Mouse (Mus musculus) cerebellum, adult (tissue): ENCODE measurements around the gene Arhgef28.

Experiments
- ATAC-seq: cut with Nextera tagmentation; 2 replicates; pipeline ENCODE4 v1.9.2; 2017; ENCODE audit warnings: mild to moderate bottlenecking, moderate library complexity, mixed read lengths; ENCODE audit not compliant: insufficient number of reproducible peaks, low FRiP score, low TSS enrichment

Gene Arhgef28

DNA sequence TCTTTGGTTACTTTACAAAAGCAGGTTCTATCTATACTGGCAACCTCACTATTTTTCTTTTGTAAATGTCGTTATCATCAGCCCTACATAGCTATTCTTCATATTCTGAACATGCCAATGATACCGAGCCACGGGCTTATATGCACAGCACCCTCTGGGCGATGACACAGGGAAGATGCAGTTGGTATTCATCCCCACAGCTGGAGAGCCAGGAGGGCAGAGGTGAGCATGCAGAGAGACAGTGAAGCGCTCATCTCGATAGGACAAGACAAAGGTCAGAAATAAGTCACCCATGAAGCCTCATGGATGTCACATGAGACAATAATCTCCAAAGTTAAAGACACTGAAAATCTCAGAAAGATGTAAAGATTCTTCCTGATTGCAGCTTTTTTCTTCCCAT lies 217.4 kb downstream of the Arhgef28 start:
- no peak for ATAC-seq

DNA sequence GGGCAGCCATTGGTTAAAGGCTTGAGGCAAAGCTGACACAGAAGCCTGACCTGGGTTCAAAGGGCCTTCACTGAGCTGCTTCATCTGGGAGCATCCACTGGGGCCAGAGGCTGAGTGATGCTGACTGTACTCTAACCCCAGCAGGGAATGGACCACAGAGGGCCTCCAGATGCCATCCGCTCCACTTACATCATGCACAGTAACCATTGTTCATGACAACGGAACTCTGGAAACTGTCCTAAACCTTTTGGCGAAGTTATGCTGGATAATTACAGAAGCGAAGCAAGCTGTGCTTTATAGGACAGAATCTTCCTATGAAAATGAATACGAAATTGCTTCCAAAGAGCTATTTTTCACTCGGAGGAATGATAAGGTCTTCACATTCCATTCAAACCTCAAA lies 219.5 kb downstream of the Arhgef28 start:
- ATAC-seq = no peak

DNA sequence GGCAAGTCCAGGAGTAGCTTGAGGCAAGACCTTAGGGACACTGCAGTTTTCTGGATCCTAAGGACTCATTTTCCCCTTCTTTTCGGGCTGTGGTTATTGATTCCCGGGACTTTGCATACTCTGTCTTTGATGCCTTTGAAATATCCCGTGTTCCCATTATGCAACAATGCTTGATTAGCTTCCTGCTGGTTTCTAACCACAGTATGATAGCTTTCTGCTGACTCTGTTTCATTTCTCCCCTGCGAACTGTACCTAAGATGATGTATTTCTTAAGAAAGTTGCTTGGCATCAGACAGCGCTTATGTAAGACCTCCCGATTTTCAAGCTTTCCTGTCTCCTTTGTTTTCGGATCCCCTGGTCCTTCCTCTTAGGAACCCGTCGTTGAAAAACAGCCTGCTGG lies 229.1 kb downstream of the Arhgef28 start:
- ATAC-seq = no peak

DNA sequence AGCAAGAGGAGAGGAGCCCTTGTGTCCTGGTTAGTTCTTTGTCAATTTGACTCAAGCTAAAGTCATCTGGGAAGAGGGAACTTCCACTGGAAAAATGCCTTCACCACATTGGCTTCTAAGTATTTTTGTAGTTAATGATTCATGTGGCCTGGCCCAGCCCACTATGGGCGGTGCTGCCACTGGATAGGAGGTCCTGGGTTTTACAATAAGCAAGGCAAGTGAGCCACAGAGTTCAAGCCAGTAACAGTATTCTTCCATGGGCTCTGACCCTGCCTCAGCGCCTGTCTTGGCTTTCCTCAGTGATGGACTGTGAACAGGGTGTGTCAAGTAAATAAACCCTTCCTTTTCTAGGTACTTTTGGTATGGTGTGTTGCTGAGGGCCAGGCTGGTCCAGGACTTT lies 229.6 kb downstream of the Arhgef28 start:
- ATAC-seq = no peak

DNA sequence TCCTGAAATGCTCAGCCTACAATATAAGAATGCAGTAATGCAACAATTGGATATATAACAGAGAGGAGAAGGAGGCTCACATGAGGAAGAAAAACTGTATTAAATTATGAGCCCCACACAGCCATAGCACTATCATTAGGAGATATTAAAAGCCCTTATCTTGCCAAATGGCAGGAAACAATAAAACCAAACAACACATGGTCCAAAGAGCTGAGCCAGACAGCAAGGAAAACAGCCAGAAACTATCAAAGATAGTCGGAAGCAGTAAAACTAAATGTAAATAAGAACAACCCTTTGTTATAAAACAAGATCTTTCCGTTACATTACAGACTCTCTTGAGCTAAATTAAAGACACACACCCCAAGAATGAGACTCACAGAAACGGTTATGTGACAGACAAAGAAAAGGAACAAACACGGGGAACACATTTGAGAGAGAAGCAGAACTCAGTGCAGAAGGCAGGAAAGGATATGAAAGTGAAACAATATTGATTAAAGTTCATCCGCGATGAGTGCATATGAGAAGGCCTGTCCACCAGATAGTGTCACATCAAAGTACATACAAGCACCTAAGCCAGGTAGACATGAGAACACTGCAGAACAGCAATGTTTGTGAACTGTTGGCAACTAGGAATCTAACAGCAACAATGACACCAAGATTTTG lies 231.6 kb downstream of the Arhgef28 start:
- no peak for ATAC-seq

DNA sequence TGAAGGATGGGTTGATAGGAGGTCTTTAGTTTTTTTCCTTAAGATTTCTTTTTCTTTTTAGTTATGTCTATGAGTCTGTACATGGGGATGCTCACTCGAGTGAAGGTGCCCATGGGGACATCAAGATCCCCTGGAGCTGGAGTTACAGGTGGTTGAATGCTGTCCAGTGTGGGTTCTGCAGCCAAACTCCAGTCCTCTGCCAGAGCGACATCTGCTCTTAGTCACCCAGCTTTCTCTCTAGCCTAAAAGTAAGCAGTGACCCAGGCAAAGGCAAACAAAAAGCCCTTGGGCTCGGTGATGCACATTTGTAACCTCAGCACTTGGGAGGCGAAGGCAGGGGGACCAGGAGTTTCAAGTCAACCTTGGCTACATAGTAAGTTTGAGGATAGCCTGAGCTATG lies 232.3 kb downstream of the Arhgef28 start:
- ATAC-seq = no peak

DNA sequence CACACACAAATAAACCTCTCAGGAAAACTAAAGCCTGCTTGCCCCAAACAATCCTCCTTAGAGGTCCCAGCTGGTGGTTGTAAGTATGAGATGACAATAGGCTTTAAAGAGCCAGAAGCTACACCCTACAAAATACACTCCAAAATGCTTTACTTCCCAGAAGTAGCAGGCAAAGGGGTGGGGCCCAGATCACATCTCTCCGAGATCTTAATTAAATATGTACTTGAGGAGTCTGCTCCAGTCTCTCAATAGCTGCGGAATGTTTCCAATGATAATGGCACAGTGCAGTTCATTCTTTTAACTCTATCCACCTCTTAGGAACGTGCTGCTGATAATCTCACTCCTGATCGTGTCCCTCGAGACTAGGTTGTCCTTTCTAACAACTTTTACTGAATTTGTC lies 240.2 kb downstream of the Arhgef28 start:
- ATAC-seq = no peak

DNA sequence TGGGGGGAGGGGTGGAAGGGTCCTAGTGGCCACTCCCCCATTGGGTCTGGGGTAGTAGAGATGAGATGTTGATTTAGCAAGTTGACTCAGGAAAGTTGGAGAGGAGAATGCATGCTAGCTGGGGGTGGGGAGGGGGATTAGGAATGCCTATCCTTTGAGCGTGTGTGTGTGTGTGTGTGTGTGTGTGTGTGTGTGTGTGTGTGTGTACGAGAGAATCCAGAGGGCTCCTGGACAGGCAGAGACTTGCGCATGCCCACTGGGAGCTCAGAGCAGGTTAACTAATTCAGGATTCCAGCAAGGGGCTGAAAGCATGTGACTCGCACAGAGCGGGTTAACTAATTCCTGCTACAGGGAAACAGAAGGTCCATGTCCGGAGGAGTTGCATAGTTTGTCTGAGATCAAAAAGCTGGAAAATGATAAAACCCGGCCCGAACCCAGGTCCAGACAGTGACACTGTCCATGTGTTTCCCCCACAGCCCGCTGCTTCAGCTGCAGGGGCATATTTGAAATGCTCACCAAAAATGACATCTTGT lies 241.3 kb downstream of the Arhgef28 start:
- ATAC-seq = no peak

DNA sequence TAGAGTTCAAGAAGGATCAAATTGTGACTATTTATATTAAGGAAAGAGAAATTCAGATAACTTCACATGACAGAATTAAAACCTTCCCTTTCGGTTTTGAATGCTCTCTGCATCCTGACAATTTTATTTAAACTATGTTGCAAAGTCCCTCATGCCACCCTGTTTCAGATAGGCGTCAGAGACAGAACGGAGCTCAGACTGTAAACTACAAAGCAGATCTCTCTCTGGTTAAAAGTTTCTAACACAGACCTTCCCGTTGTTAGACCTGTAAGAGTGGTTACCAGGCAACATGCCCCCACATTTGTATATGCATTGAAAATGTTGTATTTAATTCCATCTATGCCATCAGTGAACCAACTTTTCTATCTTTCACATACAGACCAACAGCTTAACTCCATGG lies 246.1 kb downstream of the Arhgef28 start:
- no peak for ATAC-seq

DNA sequence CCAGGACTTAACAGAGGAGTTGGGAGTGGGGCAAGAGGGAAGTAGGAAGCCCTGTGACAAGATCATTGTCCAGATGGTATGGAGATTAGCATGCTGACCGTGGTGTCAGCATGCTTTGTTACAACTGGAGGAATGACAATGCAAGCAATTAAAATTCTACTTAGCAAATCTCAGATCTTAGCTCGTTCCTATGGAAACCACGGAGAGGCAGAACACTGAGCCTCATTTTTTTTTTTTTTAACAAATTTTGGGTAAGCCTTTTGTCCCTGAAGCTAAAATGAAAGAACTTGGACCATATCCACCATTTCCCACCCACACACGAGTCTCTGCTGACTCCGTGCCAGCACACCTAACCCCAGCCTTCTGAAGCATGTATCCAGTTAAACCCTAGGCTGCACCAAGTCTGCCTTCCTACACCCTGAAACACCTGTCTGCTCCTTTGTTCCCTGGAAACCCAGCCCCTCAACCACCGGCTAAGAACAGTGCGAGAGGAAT lies 246.8 kb downstream of the Arhgef28 start:
- ATAC-seq = no peak

DNA sequence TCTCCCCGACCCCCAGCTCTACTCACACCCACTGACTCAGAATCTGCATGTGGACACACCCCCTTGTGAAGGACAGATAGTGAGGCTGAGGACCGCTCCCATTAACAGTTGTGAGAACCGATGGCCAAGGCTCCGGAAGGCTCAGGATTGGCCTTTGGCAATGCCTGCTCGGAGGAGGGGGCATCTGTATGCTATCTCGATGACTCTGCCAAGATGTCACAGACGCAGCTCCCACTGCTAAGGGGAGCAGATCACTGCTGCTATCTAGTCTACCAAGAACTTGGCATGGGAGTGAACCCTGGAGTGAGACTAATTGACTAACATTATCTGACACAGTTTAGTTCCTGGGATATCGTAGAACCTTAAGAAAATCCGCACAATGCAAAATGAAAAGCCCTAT lies 250.5 kb downstream of the Arhgef28 start:
- no peak for ATAC-seq

DNA sequence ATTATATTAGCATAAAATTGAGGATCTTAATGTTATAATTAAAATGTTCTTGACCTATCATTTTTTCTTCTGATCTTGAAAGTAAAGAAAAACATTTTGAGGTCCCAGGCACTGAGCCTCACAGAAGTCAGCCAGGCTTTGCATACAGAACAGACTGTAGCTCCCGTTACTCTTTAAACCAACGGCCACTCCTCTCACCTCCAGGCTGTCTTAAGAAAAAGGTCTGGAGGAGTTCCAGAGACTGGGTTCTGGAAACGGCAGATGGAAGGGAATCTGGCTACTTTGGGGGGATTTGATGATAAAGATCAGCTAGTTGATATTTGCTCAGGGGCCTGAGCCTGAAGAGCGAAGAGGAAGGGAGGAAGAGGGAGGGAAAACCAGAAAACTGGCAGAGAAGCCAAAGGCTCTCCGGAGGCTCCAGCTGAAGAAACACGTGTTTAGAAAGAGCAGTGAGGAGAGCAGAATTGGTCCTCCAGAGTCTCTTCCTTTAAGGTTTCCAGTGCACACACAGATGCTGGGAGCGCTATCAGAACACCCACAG lies 251.2 kb downstream of the Arhgef28 start:
- ATAC-seq = no peak

DNA sequence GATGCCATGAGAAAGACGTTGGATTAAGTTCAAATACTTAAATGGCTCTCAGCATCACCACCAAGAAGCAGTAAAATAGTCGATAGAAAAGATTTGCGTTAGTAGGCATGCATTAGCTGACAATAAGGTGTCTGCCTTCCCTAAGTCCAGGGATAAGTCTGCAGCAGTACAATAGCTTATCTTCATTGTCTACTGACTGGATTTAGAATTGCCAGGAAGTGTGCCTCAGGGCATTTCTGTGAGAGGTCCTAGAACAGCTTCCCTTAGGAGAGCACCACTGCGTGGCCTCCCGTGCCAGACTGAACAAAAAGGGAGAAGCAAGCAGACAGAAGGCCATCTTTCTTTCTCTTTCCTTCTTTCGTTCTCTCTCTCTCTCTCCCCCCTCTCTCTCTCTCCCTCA lies 252.2 kb downstream of the Arhgef28 start:
- ATAC-seq = no peak

DNA sequence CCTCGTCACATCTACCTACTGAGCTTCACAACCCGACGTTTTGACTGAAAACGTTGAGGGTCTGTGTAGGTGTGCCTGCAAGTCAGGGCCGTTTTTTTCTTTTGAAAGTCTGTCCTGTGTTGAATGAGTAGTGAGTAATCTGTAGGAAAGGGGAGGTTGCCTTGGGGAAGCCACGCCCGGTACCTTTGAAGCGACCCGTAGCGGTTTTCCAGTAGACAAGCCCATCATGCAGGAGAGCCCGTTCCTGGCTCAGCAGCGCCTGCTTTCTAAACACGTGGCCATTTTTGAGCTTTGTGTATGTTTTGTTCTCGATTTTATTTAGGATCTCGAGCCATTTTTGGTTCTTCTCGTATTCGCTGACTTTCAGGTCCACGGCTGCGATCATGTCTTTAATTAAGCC lies 252.7 kb downstream of the Arhgef28 start:
- ATAC-seq = no peak

DNA sequence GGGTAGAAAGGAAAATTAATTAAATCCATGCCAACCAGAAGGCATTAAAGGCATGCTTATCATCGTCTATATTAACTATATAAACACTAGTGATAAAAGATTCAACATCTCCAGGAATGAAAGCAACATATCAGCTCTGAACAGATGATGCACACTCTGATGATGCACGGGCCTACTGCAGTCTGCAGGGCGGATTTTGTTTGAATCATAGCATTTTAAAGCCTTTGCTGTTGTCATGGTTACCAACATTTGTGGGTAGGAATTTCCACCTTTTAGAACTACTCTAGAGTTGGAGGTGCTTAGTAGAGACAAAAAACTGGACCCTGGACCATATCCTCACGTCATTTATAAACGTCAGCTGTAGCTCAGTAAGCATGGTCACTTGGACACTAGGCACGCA lies 257.4 kb downstream of the Arhgef28 start:
- ATAC-seq = no peak

DNA sequence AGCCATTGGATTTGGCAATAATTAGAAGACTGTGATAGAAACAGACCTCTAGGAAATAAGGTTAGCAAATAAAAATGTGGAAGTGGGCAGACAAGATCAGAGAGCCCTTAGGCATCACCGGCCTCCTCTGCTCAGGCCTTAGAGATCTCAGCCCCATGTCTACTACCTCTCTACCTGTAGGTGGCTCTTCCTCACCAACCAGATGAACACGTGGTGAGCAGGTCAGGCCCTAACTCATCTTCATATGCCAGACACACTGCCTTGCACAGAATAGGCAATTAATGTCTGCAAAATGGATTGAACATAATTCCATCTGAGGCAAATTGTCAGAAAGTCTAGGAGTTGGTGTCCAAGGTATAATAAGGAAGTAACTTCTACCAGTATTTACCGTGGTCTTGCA lies 258.6 kb downstream of the Arhgef28 start:
- ATAC-seq = no peak

DNA sequence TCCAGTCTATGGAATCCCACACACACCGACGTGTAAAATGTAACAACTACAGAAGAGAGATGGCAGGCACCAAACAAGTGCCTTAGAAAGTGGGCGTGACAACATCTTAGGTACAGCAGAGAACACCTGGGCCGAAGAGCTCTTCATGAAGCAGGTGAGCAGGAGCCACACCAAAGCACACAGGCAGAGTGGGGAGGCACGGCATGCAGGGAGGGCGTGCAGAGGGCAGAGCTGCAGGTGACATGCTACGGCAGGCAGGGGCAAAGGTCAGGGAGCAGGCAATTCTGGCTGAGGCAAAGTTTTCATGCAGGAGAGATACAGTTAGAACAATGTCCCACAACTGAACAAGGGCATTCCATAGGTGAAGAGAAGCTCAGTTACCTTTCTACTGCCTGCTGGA lies 259.8 kb downstream of the Arhgef28 start:
- no peak for ATAC-seq

DNA sequence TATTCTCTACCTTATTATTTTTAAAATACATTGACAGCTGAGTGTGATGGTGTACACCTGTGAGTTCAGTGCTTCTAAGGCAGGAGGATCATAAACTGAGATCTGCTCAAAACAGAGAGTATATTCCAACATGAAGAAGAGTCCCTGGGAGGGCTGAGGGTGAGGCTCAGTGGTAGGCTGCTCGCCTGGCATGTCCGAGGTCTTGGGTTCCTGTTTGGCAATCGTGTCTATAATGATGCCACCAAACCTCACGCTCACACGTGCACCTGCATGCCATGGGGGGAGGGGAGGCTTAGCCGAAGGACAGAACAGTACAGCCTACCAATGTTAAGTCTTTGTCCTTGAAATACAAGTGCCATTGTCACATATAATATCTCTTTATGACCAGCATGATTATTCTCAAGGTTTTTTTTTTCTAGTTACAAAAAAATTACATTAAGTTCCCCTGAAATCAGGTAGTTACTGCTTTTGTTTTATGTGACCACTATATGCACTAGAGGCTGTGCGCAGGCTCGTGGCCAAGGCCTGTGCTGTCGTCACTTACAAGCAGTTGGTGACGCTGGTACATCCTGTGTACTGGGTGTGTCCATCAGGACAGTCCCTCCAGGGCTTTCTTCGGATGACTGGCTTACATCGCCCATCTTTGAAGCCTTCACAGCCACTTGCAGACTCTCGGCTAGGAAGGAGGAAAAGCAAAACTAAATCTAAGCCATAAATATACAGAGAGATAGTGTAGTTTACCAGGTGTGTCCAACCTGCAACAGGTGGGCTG lies 264.1 kb downstream of the Arhgef28 start:
- no peak for ATAC-seq

DNA sequence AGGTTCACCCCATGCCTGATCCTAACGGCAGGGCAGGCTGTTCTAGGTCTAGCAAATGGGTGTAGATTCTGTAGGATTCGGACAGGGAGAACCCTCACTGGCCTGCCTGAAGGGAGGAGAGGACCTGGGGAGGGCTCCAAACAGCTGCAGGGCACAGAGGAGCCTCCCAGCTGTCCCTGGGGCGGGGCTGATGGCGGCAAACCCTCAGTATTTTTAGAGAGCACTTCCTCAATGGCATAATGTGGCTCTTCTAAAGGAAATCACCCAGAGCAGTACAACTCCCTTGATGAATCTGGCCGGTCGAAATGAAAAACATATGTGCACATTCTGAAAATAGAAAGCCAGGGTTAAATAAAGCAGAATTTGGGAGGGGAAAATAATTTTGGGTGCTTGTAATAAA lies 265.1 kb downstream of the Arhgef28 start:
- ATAC-seq = no peak

DNA sequence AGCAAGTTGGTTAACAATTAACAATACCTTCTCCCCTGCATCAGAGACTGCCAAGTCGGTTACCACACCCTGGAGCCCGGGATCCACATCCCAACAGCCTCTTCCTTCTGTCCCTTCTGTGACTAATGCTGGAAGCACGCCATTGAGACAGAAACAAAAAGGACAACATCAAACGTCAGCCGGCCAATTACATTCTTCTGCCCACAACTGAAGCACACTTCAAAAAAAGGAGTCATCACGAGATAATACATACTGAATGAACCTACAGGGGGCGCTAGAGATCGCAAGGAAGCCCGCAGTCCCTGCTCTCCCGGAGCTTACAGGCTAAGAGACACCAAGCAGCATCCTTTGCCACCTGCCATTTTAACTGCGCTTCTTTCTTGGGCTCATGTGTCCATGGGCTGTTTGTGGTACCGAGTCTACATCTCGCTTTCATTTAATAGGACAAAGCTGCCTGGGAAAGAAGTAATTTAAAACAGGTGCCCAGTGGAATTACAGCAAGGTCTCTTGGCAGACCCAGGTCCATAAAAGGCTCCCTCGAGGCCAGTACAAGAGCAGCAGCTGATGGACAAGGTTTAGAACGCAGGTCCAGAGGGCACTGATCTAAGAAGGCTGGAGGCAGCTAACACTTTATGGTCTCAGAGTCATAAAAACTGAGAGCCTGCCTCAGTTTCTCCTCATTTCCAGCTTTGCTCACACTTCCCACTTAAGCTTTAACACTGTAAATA lies 266.6 kb downstream of the Arhgef28 start:
- no peak for ATAC-seq
